Mouse (Mus musculus): ENCODE data around the gene Pde4b.

Gene Pde4b

DNA sequence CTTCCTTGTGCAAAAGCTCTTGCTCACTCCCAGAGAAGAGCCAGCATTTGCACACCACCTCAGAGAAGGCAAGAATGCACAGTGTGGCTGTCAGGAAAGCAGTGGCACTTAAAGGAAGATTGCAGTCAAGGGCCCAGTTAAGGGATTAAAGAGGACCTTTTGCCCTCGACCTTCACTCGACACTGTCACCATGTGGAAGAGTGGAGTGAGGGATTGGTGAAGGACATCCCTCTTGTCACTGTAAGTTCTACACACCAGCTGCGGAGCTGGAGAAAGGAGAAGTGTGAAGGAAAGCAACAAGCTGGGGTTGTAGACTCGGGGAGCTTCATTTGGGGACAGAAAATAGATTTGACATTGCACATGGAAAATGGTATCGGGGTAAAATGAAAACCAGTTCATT lies 89.9 kb downstream of the Pde4b start:
- DNase-seq (ENCODE audit: low spot score in 2 of 2): no peak

DNA sequence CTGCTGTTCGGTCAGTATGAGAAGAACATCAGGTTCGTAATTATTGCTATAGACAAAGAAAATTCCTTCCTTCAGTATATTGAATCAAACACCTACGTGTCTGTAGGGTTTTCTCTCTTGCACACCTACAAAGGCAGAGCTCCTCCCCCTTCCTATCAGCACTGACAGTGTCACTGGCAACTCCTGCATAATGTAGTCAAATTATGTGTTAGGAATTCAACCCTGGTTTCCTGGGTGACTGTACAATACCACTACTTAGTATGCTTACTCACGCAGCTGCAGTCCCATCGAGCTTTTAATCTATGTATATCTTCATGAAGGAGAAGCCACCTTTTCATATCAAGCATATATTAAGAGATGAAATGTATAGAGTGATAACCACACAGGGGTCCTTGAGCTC lies 99.5 kb downstream of the Pde4b start:
- no peak for DNase-seq (ENCODE audit: low spot score in 2 of 2)

DNA sequence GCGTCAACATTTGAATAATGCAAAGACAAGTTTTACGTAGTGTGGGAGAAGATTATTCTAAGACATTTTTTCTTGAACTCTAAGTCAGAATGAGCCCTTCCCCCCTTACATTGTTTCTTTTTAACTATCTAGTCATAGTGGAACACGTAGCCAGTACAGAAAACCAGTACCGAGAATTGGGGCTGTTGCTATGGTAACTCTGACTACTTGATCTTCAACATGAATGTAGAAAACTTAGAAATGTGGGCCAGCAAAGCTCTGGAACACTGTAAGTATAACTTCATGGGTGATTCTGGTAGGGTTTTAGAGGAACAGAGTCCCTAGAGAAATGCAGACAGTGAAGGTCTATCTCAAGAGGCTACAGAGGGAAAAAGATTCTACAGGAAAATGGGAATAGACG lies 110.4 kb downstream of the Pde4b start:
- no peak for DNase-seq (ENCODE audit: low spot score in 2 of 2)

DNA sequence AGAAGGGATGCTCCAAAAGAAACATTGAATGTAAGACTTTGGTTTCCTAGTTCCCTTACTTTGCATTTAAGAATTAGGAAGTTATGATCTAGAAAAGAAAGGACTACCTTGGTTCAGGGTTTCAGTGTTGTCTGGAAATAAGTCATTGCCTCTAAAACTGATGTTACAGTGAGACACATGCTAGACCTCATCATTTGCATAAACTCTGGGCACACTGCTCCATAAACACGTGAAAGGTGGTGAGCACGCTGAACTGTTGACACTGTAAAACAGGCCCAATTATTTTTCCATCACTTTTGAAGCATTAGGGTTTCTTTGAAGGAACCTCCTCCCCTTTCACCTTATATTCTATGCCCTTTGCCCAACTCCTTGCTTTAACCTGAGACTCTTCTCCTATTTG lies 122.4 kb downstream of the Pde4b start:
- DNase-seq (ENCODE audit: low spot score in 2 of 2): no peak

DNA sequence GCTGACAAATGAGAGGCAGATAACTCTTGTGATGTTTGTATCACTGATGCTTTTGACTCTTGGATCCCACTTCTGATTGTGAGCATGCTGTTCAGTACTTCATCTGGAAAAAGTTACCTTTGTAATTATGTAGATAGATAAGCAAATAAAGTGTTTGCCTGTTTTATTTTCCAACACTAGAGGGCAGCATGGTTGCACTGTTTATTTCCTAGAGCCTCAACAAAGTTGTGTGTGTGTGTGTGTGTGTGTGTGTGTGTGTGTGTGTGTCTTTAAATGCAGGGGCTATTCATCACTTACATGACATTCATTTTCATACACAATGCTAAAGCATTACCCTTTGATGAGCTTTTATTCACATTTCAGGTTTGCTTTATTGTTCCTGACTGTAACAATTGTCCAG lies 139.4 kb downstream of the Pde4b start:
- DNase-seq (ENCODE audit: low spot score in 2 of 2): no peak

DNA sequence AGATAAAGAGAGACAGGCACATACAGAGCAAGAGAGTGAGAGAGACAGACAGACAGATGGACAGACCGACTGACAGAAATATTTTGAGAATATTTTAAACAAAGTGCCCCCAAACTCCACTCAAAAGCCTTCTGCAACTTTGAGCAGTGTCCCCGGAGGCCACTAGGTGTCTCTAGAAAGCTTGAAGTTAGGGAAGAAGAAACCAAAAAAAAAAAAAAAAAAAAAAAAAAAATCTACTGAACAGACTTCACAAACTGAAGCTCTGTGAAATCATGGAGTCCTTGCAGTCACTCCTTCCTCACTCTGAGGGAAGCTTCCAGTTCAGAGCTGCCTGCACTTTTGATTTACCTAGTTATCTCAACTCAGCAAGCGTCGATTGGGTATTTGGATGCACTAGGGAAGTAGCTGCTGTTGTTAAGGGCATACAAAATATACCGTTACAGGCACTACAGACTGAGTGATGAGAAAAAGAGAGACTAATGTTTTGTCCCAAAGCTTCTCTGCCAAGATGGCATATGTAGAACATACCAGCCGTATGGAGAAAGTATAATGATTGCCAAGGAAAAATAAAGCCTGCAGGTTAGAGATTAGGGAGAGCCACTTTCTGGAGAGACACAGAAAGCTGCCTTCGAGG lies 141.7 kb downstream of the Pde4b start:
- no peak for DNase-seq (ENCODE audit: low spot score in 2 of 2)

GRCm38 (mm10) chr4:102230898-102231297 lies 143.6 kb downstream of the Pde4b start:
- no peak for DNase-seq (ENCODE audit: low spot score in 2 of 2)

GRCm38 (mm10) chr4:102233633-102234032 lies 146.3 kb downstream of the Pde4b start:
- no peak for DNase-seq (ENCODE audit: low spot score in 2 of 2)

DNA sequence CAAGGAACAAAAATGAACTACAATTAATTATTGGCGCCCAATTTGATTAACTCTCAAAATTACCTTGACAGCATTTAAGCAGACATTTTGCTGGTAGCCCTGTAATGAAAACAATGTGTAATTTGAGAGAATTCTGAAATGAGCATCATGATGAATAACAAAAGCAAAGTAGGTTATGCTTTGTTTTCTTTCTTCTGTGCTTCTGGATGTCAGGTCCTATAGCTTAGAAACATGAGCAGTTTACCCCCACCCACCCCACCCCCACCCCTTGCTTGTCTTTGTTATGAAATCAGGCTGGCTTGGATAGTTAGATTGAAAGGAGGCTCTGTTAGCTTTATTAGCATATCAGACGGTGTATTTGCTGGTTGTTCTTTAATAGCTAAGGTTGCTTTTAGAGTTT lies 147.8 kb downstream of the Pde4b start:
- DNase-seq (ENCODE audit: low spot score in 2 of 2): no peak

DNA sequence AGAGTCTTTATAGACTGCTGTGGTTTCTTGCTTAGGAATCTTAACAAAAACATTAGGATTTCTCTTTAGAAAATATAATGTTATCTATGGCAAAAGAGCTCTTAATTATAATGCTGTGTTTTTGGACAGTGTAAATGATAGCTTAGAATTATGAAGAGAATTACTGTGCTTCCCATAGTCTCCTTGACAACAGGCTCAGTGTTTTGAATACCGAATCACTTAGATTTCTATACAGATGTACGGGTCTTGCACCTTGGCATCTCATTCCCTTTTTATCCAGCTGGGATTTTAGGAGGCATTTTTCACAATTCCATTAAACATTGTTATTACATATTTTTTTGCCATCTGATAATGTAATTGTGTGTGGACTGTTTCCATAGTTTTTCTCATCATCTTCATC lies 151.8 kb downstream of the Pde4b start:
- DNase-seq (ENCODE audit: low spot score in 2 of 2): no peak

DNA sequence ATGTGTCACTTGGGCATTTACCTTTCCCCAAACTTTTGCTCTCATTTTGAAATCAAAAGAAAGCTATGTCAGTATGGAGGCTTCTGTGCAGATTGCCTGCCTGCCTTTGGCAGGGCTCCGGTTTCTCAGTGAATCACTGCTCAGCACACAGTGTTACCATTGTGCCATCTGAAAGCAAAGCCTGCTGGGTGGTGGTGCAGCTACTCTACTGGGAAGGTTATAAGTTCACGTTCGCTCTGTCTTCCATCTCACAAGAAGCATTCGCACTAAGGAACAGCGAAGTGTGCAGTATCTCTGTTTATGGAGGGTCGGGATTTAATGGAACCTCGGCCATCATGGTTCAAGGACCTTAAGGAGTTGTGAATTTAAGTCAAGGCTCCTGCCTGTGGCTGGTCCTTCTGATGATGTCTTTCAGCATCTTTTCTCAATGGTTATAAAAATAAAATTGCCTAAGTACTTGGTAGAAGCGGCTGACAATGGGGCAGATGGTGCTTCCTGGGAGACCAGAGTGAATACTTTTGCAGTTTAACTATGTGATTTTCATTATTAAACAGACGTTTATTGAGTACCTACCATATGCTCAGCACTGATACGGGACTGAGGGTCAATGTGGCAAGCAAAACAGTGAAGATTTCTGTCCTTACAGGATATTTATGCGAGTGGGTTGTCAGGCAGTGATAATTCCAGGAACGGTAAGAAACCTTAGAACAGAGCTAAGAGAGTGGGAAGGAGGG lies 152.5 kb downstream of the Pde4b start:
- no peak for DNase-seq (ENCODE audit: low spot score in 2 of 2)

DNA sequence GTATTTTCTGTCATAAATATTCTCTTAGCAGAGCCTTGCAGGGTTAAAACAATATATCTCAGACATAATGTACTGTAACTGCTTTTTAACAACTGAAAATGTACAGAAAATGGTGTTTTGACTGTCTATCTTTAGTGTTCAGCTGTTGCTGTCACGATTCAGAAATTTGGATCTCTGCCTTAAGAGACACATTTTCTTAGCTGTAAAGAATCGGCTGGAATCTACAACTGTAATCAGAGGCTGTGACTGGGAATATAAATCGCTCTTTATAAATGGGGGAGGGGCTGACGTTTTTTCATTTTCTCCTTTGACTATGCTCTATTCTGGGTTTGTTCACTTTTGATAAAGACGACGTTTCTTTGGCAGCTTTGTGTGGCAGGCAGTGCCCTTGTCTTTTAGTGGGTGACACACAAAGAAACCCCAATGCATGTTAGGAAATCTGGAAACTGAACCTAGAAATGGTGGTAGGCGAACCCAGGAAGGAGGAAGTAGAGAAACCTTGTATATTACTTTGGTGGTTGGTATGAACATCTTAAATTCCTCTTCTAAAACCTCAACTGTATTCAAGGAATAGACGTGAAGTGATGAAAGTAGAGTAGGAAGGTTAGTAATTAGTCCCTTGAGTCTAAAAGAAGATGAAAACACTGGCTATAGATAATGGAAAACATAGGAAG lies 153.5 kb downstream of the Pde4b start:
- DNase-seq (ENCODE audit: low spot score in 2 of 2): no peak

DNA sequence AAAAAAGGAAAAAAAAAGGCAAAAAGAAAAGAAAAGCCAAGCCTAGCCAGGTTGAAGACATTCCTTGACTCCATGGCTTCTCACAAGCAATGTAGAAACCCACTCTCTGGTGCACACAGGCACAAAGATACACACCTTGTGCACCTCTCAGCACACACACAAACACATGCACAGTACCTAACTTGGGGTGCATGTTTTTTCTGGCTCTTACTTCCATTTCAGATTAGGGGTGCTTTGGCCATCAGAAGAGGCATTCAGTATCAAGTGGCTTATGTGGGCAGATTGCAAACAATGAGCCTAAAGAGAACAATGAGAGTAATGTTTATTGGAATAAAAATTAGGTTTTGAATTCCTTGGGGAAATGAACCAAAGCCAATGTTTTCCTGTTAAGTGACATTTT lies 166.7 kb downstream of the Pde4b start:
- DNase-seq (ENCODE audit: low spot score in 2 of 2): no peak

- no peak for DNase-seq (ENCODE audit: low spot score in 2 of 2)
Observed at GRCm38 (mm10) chr4:102254466-102255294, 167.3 kb downstream of the Pde4b start.

GRCm38 (mm10) chr4:102255295-102255670 lies 167.9 kb downstream of the Pde4b start:
- no peak for DNase-seq (ENCODE audit: low spot score in 2 of 2)

DNA sequence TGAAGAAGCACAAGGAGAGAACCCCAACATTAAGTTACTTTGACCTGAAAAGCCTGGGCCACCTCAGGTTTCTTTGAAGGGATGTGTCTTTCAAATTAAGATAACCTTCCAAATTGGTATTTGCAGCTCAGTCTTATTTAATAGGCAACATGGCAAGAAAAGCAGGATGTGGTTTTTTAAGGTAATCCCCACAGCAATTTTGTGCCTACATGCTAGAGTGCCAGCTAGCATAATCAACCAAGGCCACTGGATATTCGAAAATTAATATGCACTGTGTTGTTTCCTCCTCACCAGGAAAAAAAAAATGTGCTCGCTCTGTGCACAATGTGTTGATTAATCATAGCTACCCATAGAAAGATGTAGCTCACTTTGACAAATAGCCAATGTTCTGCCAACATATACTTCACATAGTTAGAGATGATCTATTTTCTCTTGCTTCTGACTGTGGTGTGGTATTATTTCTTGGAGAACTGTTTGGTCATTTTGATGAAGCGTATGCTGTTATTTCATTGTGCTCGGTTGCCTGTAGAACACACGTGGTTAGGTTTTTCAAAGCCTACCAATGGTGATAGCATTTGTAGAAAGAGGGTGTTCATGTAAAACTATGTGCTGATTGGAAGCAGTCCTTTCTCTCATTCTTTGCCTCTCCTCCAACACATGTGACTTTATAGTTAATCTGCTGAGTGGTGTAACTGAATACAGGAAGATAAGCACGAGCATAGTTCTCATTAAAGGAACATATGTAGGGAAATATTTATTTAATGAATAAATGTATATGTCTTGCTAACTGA lies 169.0 kb downstream of the Pde4b start:
- no peak for DNase-seq (ENCODE audit: low spot score in 2 of 2)

GRCm38 (mm10) chr4:102260216-102260615 lies 172.9 kb downstream of the Pde4b start:
- no peak for DNase-seq (ENCODE audit: low spot score in 2 of 2)

DNA sequence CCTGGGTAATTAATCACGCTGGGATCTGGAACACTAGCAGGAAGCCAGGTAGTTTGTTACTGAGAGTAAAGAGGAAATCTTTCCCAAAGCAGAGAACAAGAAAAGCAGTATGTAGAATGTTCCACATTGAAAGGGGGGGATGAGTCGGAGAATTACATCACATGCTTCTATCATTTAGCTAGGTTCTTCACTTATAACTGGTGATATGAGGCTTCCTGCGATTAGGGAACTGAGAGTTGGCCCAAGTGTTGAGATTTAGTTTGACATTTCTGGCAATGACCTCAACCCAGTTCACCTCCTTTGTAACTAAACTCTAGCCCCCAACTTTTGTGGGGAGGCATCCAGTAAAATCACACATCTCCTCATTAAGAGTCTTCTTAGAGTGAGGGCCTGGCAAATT lies 185.0 kb downstream of the Pde4b start:
- no peak for DNase-seq (ENCODE audit: low spot score in 2 of 2)

- DNase-seq (ENCODE audit: low spot score in 2 of 2): no peak
Observed at GRCm38 (mm10) chr4:102272749-102273148, 185.4 kb downstream of the Pde4b start.

GRCm38 (mm10) chr4:102275716-102276115 lies 188.4 kb downstream of the Pde4b start:
- no peak for DNase-seq (ENCODE audit: low spot score in 2 of 2)

GRCm38 (mm10) chr4:102278958-102279357 lies 191.6 kb downstream of the Pde4b start:
- DNase-seq (ENCODE audit: low spot score in 2 of 2): no peak

All from spleen, postnatal 14 days (tissue).